Mouse (Mus musculus): ENCODE measurements around the gene Itga2b.

- peak; percentile 60 for TF ChIP-seq CTCF (IDR thresholded peaks at IDR 0.05; ENCODE audit: low read depth, low read length)
- no peak for TF ChIP-seq POLR2AphosphoS5 (IDR thresholded peaks at IDR 0.05; ENCODE audit: insufficient replicate concordance, low read depth, low read length)
- TF ChIP-seq GATA1 (IDR thresholded peaks at IDR 0.05; ENCODE audit: borderline replicate concordance, low read length) = no peak
These were observed 38.8 kb downstream of the Itga2b start for GRCm38 (mm10) chr11:102431018-102431645.
